Mouse (Mus musculus): ENCODE measurements around the gene Lin7c. TPM values are rescaled to one million over a fixed set of nuclear protein-coding genes. Genes with fewer than 3 reads are reported as not detected.

Lin7c gene
- polyA plus RNA-seq, 1 experiment from 2014 or later: 41.9 TPM

GRCm38 (mm10) chr2:109912216-109912615, 21.6 kb downstream of the Lin7c start:
- no peak overlapping the region for H3K4me3 ChIP-seq (ENCODE audit: low read length)
- WGBS: 89% methylated on average over 8 of the region's 8 CpGs
- ATAC-seq (replicated peaks; ENCODE audit: extremely low read depth, insufficient read depth, low FRiP score): no peak

GRCm38 (mm10) chr2:109912766-109913165, 22.1 kb downstream of the Lin7c start:
- H3K36me3 ChIP-seq (ENCODE audit: control insufficient read depth, insufficient read depth): no peaks in the 10 kb centered on the region
- peaks cover 5% of the 10 kb centered on the region for H3K4me1 ChIP-seq (ENCODE audit: control insufficient read depth, insufficient read depth, low read length)
- no peak overlapping the region for H3K9ac ChIP-seq (ENCODE audit: low read length)
- WGBS: 84% methylated on average over 12 of the region's 12 CpGs
- ATAC-seq (replicated peaks; ENCODE audit: extremely low read depth, insufficient read depth, low FRiP score): no peak
- H3K4me3 ChIP-seq (ENCODE audit: low read length): no peak overlapping the region
- H3K9me3 ChIP-seq (replicated peaks; ENCODE audit: control insufficient read depth, low read length): no peaks in the 10 kb centered on the region
- no peak overlapping the region for H3K27ac ChIP-seq (ENCODE audit: low read length)
- no peak overlapping the region for H3K4me2 ChIP-seq (ENCODE audit: low read depth, low read length)
- H3K27me3 ChIP-seq (ENCODE audit: control insufficient read depth, insufficient read depth, low read length): no peaks in the 10 kb centered on the region

More at GRCm38 (mm10) chr2:109912216-109912615, 21.6 kb downstream of the Lin7c start:
- H3K4me2 ChIP-seq (ENCODE audit: low read depth, low read length): no peak overlapping the region
- H3K27ac ChIP-seq (ENCODE audit: low read length): no peak overlapping the region
- H3K9me3 ChIP-seq (replicated peaks; ENCODE audit: control insufficient read depth, low read length): no peaks in the 10 kb centered on the region
- no peaks in the 10 kb centered on the region for H3K27me3 ChIP-seq (ENCODE audit: control insufficient read depth, insufficient read depth, low read length)
- H3K9ac ChIP-seq (ENCODE audit: low read length): no peak overlapping the region
- peaks cover 5% of the 10 kb centered on the region for H3K4me1 ChIP-seq (ENCODE audit: control insufficient read depth, insufficient read depth, low read length)
- no peaks in the 10 kb centered on the region for H3K36me3 ChIP-seq (ENCODE audit: control insufficient read depth, insufficient read depth)

- H3K36me3 ChIP-seq (ENCODE audit: control insufficient read depth, insufficient read depth): no peaks in the 10 kb centered on the region
- H3K4me3 ChIP-seq (ENCODE audit: low read length): no peak overlapping the region
- H3K9ac ChIP-seq (ENCODE audit: low read length): no peak overlapping the region
- no peaks in the 10 kb centered on the region for H3K27me3 ChIP-seq (ENCODE audit: control insufficient read depth, insufficient read depth, low read length)
- peaks cover 5% of the 10 kb centered on the region for H3K4me1 ChIP-seq (ENCODE audit: control insufficient read depth, insufficient read depth, low read length)
- 54% methylated on average over 8 of the region's 8 CpGs for WGBS
- no peaks in the 10 kb centered on the region for H3K9me3 ChIP-seq (replicated peaks; ENCODE audit: control insufficient read depth, low read length)
- no peak overlapping the region for H3K27ac ChIP-seq (ENCODE audit: low read length)
- no peak for ATAC-seq (replicated peaks; ENCODE audit: extremely low read depth, insufficient read depth, low FRiP score)
- H3K4me2 ChIP-seq (ENCODE audit: low read depth, low read length): 0 out of 2 replicates have a peak overlapping the region, but pooled peaks have one; percentile 8
These were observed 22.6 kb downstream of the Lin7c start for GRCm38 (mm10) chr2:109913241-109913640.

- ATAC-seq (replicated peaks; ENCODE audit: extremely low read depth, insufficient read depth, low FRiP score): no peak
- no peaks in the 10 kb centered on the region for H3K36me3 ChIP-seq (ENCODE audit: control insufficient read depth, insufficient read depth)
- H3K27me3 ChIP-seq (ENCODE audit: control insufficient read depth, insufficient read depth, low read length): no peaks in the 10 kb centered on the region
- H3K4me3 ChIP-seq (ENCODE audit: low read length): no peak overlapping the region
- no peaks in the 10 kb centered on the region for H3K9me3 ChIP-seq (replicated peaks; ENCODE audit: control insufficient read depth, low read length)
- H3K4me1 ChIP-seq (ENCODE audit: control insufficient read depth, insufficient read depth, low read length): peaks cover 10% of the 10 kb centered on the region
- no peak overlapping the region for H3K9ac ChIP-seq (ENCODE audit: low read length)
- H3K4me2 ChIP-seq (ENCODE audit: low read depth, low read length): no peak overlapping the region
- no peak overlapping the region for H3K27ac ChIP-seq (ENCODE audit: low read length)
These were observed 23.9 kb downstream of the Lin7c start for GRCm38 (mm10) chr2:109914601-109915000.

- ATAC-seq (replicated peaks; ENCODE audit: extremely low read depth, insufficient read depth, low FRiP score): no peak
- Histone ChIP-seq H3K9me3 (replicated peaks; ENCODE audit: control insufficient read depth, low read length) (no peaks in the 10 kb centered on the region), H3K9ac (ENCODE audit: low read length) (peak overlapping the region; percentile 57; the same call in 1 of the 2 replicates), H3K27ac (ENCODE audit: low read length) (peak overlapping the region; percentile 84), H3K4me1 (ENCODE audit: control insufficient read depth, insufficient read depth, low read length) (peaks cover 29% of the 10 kb centered on the region), H3K27me3 (ENCODE audit: control insufficient read depth, insufficient read depth, low read length) (no peaks in the 10 kb centered on the region), H3K4me3 (ENCODE audit: low read length) (peak overlapping the region; percentile 91), H3K4me2 (ENCODE audit: low read depth, low read length) (peak overlapping the region; percentile 80), H3K36me3 (ENCODE audit: control insufficient read depth, insufficient read depth) (no peaks in the 10 kb centered on the region)
- WGBS: 6% methylated on average over 11 of the region's 11 CpGs
These were observed 26.3 kb downstream of the Lin7c start for GRCm38 (mm10) chr2:109916782-109917495.

- Histone ChIP-seq H3K4me3 (ENCODE audit: low read length) (peak within 1 kb of the TSS; percentile 91), H3K36me3 (ENCODE audit: control insufficient read depth, insufficient read depth) (no peaks in the 10 kb centered on the region), H3K4me2 (ENCODE audit: low read depth, low read length) (peak within 1 kb of the TSS; percentile 80), H3K9me3 (replicated peaks; ENCODE audit: control insufficient read depth, low read length) (no peaks in the 10 kb centered on the region), H3K4me1 (ENCODE audit: control insufficient read depth, insufficient read depth, low read length) (peaks cover 30% of the 10 kb centered on the region), H3K9ac (ENCODE audit: low read length) (peak within 1 kb of the TSS; percentile 98), H3K27ac (ENCODE audit: low read length) (peak within 1 kb of the TSS; percentile 99), H3K27me3 (ENCODE audit: control insufficient read depth, insufficient read depth, low read length) (no peaks in the 10 kb centered on the region)
- peak; percentile 97 for ATAC-seq (replicated peaks; ENCODE audit: extremely low read depth, insufficient read depth, low FRiP score)
- WGBS: under 1% methylated on average over 105 of the region's 111 CpGs
These were observed 27.1 kb downstream of the Lin7c start, which contains the start of gene Lgr4 for GRCm38 (mm10) chr2:109917496-109918413. Gene Lgr4 (plus strand): TSS chr2:109917647.

- peak overlapping the region; percentile 80 for H3K4me2 ChIP-seq (ENCODE audit: low read depth, low read length)
- no peak for ATAC-seq (replicated peaks; ENCODE audit: extremely low read depth, insufficient read depth, low FRiP score)
- H3K4me3 ChIP-seq (ENCODE audit: low read length): peak overlapping the region; percentile 91
- peak overlapping the region; percentile 99 for H3K27ac ChIP-seq (ENCODE audit: low read length)
- H3K9me3 ChIP-seq (replicated peaks; ENCODE audit: control insufficient read depth, low read length): no peaks in the 10 kb centered on the region
- peak overlapping the region; percentile 98 for H3K9ac ChIP-seq (ENCODE audit: low read length)
- H3K27me3 ChIP-seq (ENCODE audit: control insufficient read depth, insufficient read depth, low read length): no peaks in the 10 kb centered on the region
- peaks cover 35% of the 10 kb centered on the region for H3K4me1 ChIP-seq (ENCODE audit: control insufficient read depth, insufficient read depth, low read length)
- no peaks in the 10 kb centered on the region for H3K36me3 ChIP-seq (ENCODE audit: control insufficient read depth, insufficient read depth)
- 11% methylated on average over 22 of the region's 22 CpGs for WGBS
These were observed 28.1 kb downstream of the Lin7c start for GRCm38 (mm10) chr2:109918592-109919262.

- H3K4me2 ChIP-seq (ENCODE audit: low read depth, low read length): peak overlapping the region; percentile 80
- no peaks in the 10 kb centered on the region for H3K27me3 ChIP-seq (ENCODE audit: control insufficient read depth, insufficient read depth, low read length)
- no peak overlapping the region for H3K27ac ChIP-seq (ENCODE audit: low read length)
- WGBS: 81% methylated on average over 7 of the region's 7 CpGs
- no peaks in the 10 kb centered on the region for H3K9me3 ChIP-seq (replicated peaks; ENCODE audit: control insufficient read depth, low read length)
- peak overlapping the region; percentile 19 for H3K4me3 ChIP-seq (ENCODE audit: low read length)
- no peaks in the 10 kb centered on the region for H3K36me3 ChIP-seq (ENCODE audit: control insufficient read depth, insufficient read depth)
- no peak for ATAC-seq (replicated peaks; ENCODE audit: extremely low read depth, insufficient read depth, low FRiP score)
- H3K4me1 ChIP-seq (ENCODE audit: control insufficient read depth, insufficient read depth, low read length): peaks cover 37% of the 10 kb centered on the region
- peak overlapping the region; percentile 45 for H3K9ac ChIP-seq (ENCODE audit: low read length)
These were observed 29.8 kb downstream of the Lin7c start for GRCm38 (mm10) chr2:109920471-109920870.
